Mouse (Mus musculus) bone marrow macrophage, adult 2 months (primary cell): ENCODE measurements at regions not wholly inside any gene's neighbourhood (a gene's known extent, or its start where the extent isn't known, plus 50 kb on each side); places are given as distances from the start of the nearest gene placed in this dataset.

ENCODE experiments used
- H3K27ac ChIP-seq: 2 replicates; pipeline ENCODE4 v1.5.1; 2012; ENCODE audit warnings: low read depth, low read length; ENCODE audit not compliant: insufficient read depth
- H3K4me1 ChIP-seq: 2 replicates; pipeline ENCODE4 v1.6.1; 2012; ENCODE audit warnings: low read length; ENCODE audit not compliant: control insufficient read depth, insufficient read depth
- H3K4me3 ChIP-seq: 2 replicates; pipeline ENCODE4 v1.5.1; 2012; ENCODE audit warnings: mild to moderate bottlenecking, low read length, moderate library complexity; ENCODE audit not compliant: insufficient read depth
- CTCF ChIP-seq: IDR thresholded peaks from 2 replicates; pipeline ENCODE4 v1.5.1; 2012; ENCODE audit warnings: low read depth, mild to moderate bottlenecking, low read length, moderate library complexity
- POLR2A ChIP-seq: IDR thresholded peaks from 2 replicates; pipeline ENCODE4 v1.6.1; 2012; ENCODE audit warnings: mild to moderate bottlenecking, low read depth, low read length, borderline replicate concordance

DNA sequence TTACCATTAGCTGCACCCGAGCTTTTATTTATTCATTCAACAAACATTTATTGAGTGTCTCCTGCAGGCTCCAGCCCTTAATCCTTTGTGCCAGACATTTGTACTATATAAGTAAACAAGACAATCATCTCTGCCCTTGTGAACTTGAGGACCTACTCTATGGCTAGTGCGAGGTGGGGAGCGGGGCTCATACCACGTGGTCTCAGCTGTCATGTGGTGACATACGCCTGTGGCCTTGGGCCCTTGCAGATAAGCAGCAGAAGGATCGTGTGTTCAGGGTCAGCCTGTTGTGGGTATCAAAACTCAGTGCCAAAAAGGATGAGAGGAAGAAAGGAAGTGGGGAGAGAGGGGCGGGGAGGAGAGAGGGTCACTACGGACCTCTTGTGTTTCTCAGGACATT lies 186.8 kb upstream of the Tbx3 start:
- Histone ChIP-seq H3K27ac (no peak overlapping the region), H3K4me3 (no peak overlapping the region), H3K4me1 (no peaks in the 10 kb centered on the region)
- TF ChIP-seq POLR2A: no peak
- no peak for TF ChIP-seq CTCF

DNA sequence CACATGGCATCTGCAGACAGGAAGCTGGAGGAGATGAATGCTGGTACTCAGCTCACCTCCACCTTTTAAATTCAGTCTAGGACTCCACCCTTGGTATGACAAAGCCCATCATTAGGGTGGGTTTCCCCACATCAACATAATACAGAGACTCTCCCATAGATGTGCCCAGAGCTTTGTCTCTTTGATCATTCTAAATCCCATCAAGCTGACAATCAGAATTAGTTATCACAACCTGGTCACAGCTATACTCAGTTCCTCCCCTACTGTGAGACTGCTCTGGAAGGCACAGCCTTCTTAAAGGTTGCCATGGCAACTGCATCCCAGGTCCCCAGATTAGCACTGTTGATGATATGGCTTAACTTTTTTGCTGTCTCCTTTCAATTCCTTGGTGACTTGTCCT lies 184.3 kb upstream of the Tbx3 start:
- no peak for TF ChIP-seq CTCF
- TF ChIP-seq POLR2A: no peak
- no peak overlapping the region for H3K4me3 ChIP-seq
- H3K27ac ChIP-seq: no peak overlapping the region
- no peaks in the 10 kb centered on the region for H3K4me1 ChIP-seq

DNA sequence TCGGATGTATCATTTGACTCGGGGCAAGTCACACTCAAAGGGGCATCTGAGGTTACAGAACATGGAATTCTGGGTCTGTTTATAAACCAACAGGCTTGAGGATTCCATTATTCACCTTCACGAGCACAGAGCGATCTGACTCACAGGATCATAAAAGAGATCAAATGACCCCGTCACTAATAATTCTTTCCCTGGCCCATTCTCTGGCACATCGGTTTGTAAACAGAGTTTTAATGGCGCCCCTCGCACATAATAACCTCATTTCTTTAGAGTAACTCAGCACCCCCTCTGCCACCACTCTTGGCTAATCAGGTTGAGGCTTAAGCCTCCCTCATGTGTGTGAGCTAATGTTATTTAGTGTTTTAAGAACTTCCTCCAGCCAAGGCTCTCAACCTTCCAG lies 183.3 kb upstream of the Tbx3 start:
- H3K4me1 ChIP-seq: no peaks in the 10 kb centered on the region
- no peak overlapping the region for H3K27ac ChIP-seq
- TF ChIP-seq CTCF (no peak), POLR2A (no peak)
- H3K4me3 ChIP-seq: no peak overlapping the region

DNA sequence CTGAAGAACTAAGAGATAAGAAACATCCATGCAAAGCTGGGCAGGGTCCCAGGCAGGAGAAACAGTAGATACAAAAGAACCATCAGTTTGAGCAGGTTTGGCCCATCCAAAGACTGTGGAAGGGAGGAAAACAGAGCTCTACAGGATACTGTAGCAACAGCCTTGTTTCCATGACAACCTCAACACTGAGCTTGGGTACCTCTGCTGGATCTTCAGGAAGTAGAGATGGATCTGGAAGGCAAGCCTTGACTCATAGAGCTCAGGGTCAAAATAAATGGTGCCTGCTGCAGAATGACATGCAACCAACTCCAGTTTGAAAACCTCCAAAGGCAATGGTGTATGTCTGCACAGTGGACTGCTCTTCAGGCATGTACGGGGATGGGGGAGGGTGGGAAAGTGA lies 173.0 kb upstream of the Tbx3 start:
- H3K27ac ChIP-seq: no peak overlapping the region
- no peaks in the 10 kb centered on the region for H3K4me1 ChIP-seq
- no peak overlapping the region for H3K4me3 ChIP-seq
- TF ChIP-seq CTCF (no peak), POLR2A (no peak)

DNA sequence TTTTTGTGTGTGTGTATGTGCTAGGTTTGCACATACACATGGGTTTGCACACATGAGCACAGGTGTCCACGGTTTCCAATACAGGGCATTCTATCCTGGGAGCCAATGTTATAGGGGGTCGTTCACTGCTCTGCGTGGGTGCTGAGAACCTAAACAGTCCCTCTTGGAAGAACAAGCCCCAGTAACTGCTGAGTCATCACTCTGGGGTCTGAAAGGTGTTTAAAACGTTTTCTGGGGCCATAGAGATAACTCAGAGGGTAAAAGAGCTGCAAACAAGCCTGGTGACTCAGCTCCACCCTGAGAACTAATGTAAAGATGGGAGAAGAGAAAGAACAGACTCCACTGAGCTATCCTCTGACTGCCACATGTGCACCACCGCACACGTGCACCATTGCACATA lies 172.0 kb upstream of the Tbx3 start:
- Histone ChIP-seq H3K4me3 (no peak overlapping the region), H3K4me1 (no peaks in the 10 kb centered on the region), H3K27ac (no peak overlapping the region)
- TF ChIP-seq POLR2A: no peak
- no peak for TF ChIP-seq CTCF

DNA sequence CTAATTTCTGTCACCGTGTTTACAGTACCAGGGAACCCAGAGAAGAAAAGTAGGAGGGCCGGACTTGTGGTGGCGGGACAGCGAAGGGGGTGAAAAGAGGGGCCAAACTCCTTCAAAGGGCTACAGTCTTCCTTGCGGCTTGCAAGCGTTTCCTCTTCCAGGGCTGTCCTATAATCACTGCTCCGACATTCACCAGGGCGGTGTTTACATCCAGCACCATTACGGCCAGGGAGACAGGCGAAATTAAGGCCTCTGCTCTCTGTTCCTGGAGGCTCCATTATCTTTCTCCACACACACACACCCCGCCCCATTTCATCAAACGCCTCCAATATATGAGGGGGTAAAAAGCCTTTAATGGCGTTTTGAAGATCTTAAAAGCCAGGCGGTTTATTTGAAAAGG lies 162.8 kb upstream of the Tbx3 start:
- TF ChIP-seq CTCF (no peak), POLR2A (no peak)

DNA sequence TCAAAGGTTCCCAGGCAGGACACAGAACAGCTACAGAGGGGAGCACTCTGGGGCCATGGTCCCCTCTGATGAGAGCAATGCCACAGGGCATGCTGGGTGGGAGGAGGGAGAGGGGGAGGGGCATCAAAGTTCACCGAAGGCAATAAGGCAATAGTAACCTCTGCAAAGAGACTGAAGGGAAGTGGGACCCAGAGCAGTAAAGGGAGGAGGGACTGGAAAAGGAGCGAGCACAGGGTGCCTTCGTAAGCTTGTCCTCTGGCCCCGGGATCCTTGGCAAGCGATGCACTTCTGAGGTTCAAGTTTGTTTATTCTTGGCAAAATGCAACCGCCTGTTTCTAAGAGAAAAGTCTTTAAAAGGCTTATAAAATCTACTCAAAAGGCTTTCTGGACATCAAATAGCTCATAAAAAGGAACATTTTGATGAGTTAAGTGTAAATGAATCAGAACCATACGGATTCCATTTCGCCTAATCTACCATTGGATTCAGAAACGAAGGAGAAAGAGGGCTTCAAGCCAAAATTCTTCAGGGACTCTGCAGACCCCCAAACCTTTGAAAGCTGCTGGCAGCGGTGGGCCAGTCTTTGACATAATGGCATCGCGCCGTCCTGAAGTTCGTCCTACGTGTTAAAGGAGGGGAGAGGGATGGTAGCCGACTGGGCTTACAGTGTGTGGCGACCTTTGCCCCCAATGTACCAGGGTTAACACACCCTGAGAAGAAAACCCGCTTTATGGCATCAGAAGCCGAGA lies 151.8 kb upstream of the Tbx3 start:
- no peak for TF ChIP-seq POLR2A
- no peak for TF ChIP-seq CTCF
- no peak overlapping the region for H3K4me3 ChIP-seq
- no peak overlapping the region for H3K27ac ChIP-seq
- no peaks in the 10 kb centered on the region for H3K4me1 ChIP-seq

More for the DNA sequence above, 162.8 kb upstream of the Tbx3 start:
- no peak overlapping the region for H3K4me3 ChIP-seq
- H3K27ac ChIP-seq: no peak overlapping the region
- H3K4me1 ChIP-seq: no peaks in the 10 kb centered on the region

DNA sequence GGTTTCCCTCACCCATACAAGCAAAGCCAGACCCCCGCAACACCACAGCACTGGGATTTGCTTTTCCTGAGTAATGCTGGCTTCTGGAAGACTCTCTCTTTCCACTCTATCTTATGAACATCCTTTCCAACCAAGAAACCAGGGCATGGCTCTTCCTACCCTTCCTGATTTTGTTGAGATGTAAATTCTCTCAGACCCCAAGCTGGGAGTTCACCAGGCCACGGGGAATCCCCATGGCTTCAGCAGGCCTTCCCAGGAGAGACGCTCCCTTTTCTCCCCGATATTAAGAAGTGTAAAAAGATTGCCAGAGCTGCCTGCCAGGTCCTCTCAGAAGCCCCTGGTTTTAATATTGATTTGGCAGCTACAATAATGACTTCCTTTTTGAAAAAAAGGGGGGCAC lies 146.3 kb upstream of the Tbx3 start:
- Histone ChIP-seq H3K4me1 (no peaks in the 10 kb centered on the region), H3K27ac (no peak overlapping the region), H3K4me3 (no peak overlapping the region)
- TF ChIP-seq POLR2A: no peak
- TF ChIP-seq CTCF: no peak

DNA sequence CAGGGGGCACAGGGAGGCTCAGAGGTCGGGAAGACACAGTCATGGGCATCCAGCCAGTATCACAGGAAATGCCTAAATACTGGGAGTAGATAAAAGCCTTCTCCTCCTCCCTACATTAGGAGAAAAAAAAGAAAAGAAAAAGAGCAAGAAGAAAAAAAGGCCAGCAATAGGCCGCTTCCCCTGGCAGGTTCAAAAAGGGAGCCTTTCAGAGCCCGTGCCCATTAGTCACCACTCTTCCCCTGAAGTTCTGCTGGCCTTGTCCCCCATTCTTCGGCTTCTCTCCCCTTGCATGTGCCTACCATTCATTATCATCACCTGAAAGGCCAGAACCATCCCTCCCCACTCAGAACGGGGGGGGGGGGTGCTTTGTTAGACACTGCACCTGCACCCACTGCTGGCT lies 144.5 kb upstream of the Tbx3 start:
- no peak overlapping the region for H3K27ac ChIP-seq
- TF ChIP-seq CTCF: no peak
- TF ChIP-seq POLR2A: no peak

DNA sequence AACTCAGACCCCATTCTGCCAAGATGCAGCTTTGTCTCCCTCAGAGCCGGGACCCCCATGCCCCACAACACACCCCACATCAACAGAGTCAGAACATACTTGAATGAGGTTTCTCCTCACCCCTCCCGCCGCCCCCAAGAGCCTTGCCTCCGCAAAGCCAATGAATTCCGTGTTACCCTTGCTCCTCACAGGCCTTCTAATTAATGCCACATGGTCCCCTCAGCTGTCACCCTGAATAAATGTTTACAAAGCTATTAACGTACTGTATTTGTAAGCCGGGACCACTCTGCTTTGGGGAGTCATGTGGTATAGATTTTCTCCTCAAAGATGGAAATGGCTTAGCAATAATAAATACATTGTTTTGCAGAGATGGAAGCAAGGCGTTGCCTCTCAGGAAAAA lies 140.5 kb upstream of the Tbx3 start:
- Histone ChIP-seq H3K27ac (no peak overlapping the region), H3K4me3 (no peak overlapping the region), H3K4me1 (no peaks in the 10 kb centered on the region)
- TF ChIP-seq POLR2A (no peak), CTCF (no peak)

More for the DNA sequence above, 144.5 kb upstream of the Tbx3 start:
- Histone ChIP-seq H3K4me1 (no peaks in the 10 kb centered on the region), H3K4me3 (no peak overlapping the region)

DNA sequence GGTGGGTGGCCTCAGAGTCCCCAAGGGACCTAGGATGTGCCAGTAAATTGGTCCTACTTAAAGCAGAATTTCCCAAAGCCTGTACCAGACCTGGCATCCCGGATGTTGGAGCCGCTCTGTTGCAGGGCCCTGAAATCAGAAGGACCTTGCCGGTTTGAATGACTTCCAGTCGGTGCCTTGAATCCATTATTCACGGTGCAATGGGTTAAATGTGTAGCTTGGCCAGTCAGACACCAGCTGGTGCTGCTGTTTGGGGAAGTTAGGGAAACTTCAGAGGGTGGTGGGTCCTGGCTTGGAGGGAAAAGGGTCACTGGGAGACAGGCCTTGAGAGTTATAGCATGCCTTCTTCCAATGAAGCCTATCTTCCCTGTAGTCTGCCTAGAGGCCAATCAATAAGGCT lies 135.5 kb upstream of the Tbx3 start:
- no peak overlapping the region for H3K27ac ChIP-seq
- no peak overlapping the region for H3K4me3 ChIP-seq
- no peaks in the 10 kb centered on the region for H3K4me1 ChIP-seq
- TF ChIP-seq POLR2A (no peak), CTCF (no peak)

DNA sequence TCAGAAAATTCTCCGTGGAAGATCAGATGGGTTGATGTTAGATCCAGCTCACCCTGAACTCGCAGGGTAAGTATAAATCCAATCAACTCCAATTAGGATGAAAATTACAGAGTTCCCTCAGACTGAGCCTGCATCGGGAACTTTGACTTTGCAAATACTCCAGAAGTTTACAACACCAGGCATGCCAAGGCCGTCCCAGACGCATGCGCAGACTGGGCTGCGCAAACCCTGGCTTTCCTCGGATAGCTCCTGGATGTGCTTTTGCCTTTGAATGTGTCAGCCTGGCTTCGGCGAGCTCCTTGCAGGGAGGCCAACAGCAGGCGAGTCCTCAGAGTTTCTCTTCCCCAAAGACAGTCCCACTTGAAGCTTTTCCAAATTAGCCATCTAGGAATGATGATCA lies 127.6 kb upstream of the Tbx3 start:
- TF ChIP-seq POLR2A: no peak
- TF ChIP-seq CTCF: no peak
- no peaks in the 10 kb centered on the region for H3K4me1 ChIP-seq
- H3K27ac ChIP-seq: no peak overlapping the region
- H3K4me3 ChIP-seq: no peak overlapping the region
